Mouse (Mus musculus) forebrain, embryonic 16.5 days (tissue): ENCODE results near the gene Oxld1. TPM values are rescaled to one million over a fixed set of nuclear protein-coding genes. Genes with fewer than 3 reads are reported as not detected.
A peak's percentile ranks its signal among the peaks of the same experiment; 100 is the strongest.

Experiments used
- ATAC-seq: fragments of 200-750 bp; cut with Nextera tagmentation; 2 replicates; pipeline ENCODE4 v1.8.0; 2017; ENCODE audit warnings: mild to moderate bottlenecking, moderate library complexity
- H3K27ac ChIP-seq: fragments of 300-500 bp; sonication (generic); 2 replicates; pipeline ENCODE4 v1.5.1; 2014; ENCODE audit warnings: low read length, control low read depth
- H3K27me3 ChIP-seq: fragments of 300-500 bp; sonication (generic); replicated peaks from 2 replicates; pipeline ENCODE4 v1.6.1; 2014; ENCODE audit warnings: low read length; ENCODE audit not compliant: control insufficient read depth, insufficient read depth
- H3K36me3 ChIP-seq: fragments of 300-500 bp; sonication (generic); 2 replicates; pipeline ENCODE4 v1.6.1; 2014; ENCODE audit not compliant: control insufficient read depth, insufficient read depth
- H3K4me1 ChIP-seq: fragments of 300-500 bp; sonication (generic); replicated peaks from 2 replicates; pipeline ENCODE4 v1.6.1; 2014; ENCODE audit warnings: low read length; ENCODE audit not compliant: control insufficient read depth, insufficient read depth
- H3K4me2 ChIP-seq: fragments of 300-500 bp; sonication (generic); 2 replicates; pipeline ENCODE4 v1.6.1; 2014; ENCODE audit warnings: mild to moderate bottlenecking, low read length, control low read depth
- H3K4me3 ChIP-seq: fragments of 300-500 bp; sonication (generic); replicated peaks from 2 replicates; pipeline ENCODE4 v1.5.1; 2014; ENCODE audit warnings: mild to moderate bottlenecking, low read length, control low read depth
- H3K9ac ChIP-seq: fragments of 300-500 bp; sonication (generic); replicated peaks from 2 replicates; pipeline ENCODE4 v1.6.1; 2014; ENCODE audit warnings: low read depth, low read length, control low read depth
- H3K9me3 ChIP-seq: fragments of 300-500 bp; sonication (generic); 2 replicates; pipeline ENCODE4 v1.6.1; 2016; ENCODE audit warnings: low read length; ENCODE audit not compliant: control insufficient read depth
- WGBS: fragments of 180-500 bp; shearing (Covaris S2); extraction: QIAGEN DNeasy Blood & Tissue Kit; methylation state at CpG from one replicate; pipeline ENCODE4 v1.1.7; 2014; 5-methylcytosine and 5-hydroxymethylcytosine counted together
- polyA plus RNA-seq: library from polyadenylated mRNA; unstranded; fragments of >200 nt; fragmentation: Nextera tagmentation; extraction: Ambion mirVana; gene quantifications from 2 replicates; pipeline ENCODE4 v1.2.1, GENCODE M21; 2015

Gene Oxld1
- polyA plus RNA-seq, 1 experiment from 2014 or later: 9.7 TPM

DNA sequence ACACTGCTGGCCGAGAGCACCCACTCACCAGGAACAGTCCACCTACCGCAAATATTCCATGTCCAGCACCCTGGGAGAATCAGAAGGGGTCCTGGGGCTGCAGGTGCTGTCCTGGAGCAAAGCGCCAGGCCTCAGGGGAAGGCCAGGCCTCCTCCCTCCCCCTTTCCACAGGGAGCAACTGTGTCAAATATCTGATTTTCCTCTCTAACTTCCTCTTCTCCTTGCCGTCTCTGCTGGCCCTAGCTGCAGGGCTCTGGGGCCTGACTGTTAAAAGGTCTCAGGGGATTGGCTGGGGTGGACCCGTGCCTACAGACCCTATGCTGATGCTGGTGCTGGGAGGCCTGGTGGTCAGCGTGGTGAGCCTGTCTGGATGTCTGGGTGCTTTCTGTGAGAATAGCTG, 13.8 kb downstream of the Oxld1 start:
- no peak overlapping the region for H3K4me2 ChIP-seq
- no peaks in the 10 kb centered on the region for H3K4me1 ChIP-seq
- H3K27ac ChIP-seq: no peak overlapping the region
- H3K4me3 ChIP-seq: no peak overlapping the region
- H3K9ac ChIP-seq: no peak overlapping the region
- H3K36me3 ChIP-seq: no peaks in the 10 kb centered on the region
- no peak for ATAC-seq
- WGBS: 83% methylated on average over 6 of the region's 6 CpGs
- no peaks in the 10 kb centered on the region for H3K9me3 ChIP-seq
- no peaks in the 10 kb centered on the region for H3K27me3 ChIP-seq

DNA sequence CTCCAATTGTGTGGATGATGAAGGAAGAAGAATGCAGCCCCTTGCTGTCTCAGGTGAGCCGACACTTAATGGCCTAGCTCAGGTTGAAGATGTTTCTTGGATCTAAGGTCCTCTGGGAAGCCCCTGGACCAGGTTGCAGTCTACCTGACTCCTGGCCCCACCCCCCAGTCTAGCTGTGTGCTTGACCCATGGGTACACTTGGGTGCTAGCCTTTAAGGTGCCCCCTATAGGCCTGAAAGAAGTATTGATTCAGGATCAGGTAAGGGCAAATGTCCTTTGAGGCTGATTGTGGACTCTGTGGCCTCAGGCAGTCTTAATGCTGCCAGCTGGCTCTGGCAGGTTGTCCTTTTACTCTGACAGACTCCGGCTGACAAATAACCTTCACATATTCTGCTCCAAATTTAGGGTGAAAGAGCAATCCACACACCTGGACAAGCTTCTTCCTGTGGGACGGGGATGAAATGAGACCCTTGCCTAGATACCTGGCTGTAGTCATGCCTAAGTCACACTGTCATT, 15.0 kb downstream of the Oxld1 start:
- Histone ChIP-seq H3K9me3 (no peaks in the 10 kb centered on the region), H3K27me3 (no peaks in the 10 kb centered on the region), H3K4me2 (no peak overlapping the region), H3K9ac (no peak overlapping the region), H3K4me3 (no peak overlapping the region), H3K36me3 (no peaks in the 10 kb centered on the region), H3K27ac (no peak overlapping the region), H3K4me1 (no peaks in the 10 kb centered on the region)
- WGBS: 84% methylated on average over 3 of the region's 3 CpGs
- ATAC-seq: no peak

DNA sequence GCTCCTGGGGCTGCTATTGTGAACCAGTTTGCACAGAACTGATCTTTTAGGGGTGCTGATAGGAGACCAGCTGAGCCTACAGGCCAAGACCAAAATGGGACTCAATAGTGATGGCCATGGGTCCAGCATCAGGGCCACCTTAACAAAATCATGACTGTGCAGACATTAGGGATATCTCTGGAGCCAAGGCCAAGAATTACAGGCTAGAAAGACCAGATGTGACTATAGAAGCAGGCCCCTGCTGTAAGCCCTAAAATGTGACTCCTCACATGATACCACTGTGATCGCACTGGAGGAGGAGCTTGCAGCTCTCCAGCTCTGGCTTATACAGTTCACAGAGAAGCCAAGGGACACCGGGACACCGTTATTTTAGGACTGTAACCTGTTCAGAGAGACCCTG, 15.5 kb downstream of the Oxld1 start, which contains the start of gene Tspan10:
Gene Tspan10 (plus strand): TSS at position 301 of the 400 bp plus-strand sequence.
- H3K4me2 ChIP-seq: no peak within 1 kb of the TSS
- WGBS: 82% methylated on average over 3 of the region's 3 CpGs
- H3K4me1 ChIP-seq: no peaks in the 10 kb centered on the region
- no peaks in the 10 kb centered on the region for H3K27me3 ChIP-seq
- H3K36me3 ChIP-seq: no peaks in the 10 kb centered on the region
- H3K9ac ChIP-seq: no peak within 1 kb of the TSS
- ATAC-seq: no peak
- no peak within 1 kb of the TSS for H3K27ac ChIP-seq
- H3K4me3 ChIP-seq: no peak within 1 kb of the TSS
- H3K9me3 ChIP-seq: no peaks in the 10 kb centered on the region

DNA sequence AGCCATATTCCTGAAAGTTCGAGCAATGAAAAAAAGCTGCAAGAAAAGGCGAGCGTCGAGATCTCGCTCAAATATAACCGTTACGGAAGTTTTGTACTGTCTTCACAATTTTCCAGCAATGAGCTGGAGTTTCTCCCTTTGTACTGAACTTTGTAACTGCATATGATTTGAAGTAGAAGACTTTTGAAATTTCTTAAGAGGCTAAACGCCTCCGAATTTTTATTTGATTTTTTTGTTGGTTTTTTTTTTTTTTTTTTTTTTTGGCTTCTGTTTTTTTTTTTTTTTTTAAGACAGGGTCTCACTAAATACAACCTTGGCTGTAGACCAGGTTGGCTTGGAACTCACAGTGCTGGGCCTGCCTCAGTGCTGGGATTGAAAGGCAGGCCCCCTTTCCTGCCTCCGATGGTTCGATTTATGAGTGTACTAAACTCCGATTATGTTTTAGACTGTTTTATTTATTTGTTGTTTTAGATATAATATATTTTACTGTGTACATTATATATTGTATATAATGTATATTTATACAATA, 19.9 kb downstream of the Oxld1 start:
- Histone ChIP-seq H3K36me3 (no peaks in the 10 kb centered on the region; the same call in 1 of the 2 replicates), H3K9me3 (no peaks in the 10 kb centered on the region), H3K4me1 (peaks cover 12% of the 10 kb centered on the region), H3K27ac (no peak overlapping the region), H3K4me3 (peak overlapping the region; percentile 91), H3K9ac (peak overlapping the region; percentile 96), H3K4me2 (peak overlapping the region; percentile 82), H3K27me3 (no peaks in the 10 kb centered on the region)
- no peak for ATAC-seq
- 28% methylated on average over 12 of the region's 12 CpGs for WGBS

GRCm38 (mm10) chr11:120437152-120437856, 20.6 kb downstream of the Oxld1 start, which contains the start of gene Nploc4:
TSS of gene Nploc4 (minus strand) at chr11:120437708.
- peak; percentile 90 for ATAC-seq
- Histone ChIP-seq H3K36me3 (peaks cover 3% of the 10 kb centered on the region), H3K27me3 (no peaks in the 10 kb centered on the region), H3K9me3 (no peaks in the 10 kb centered on the region), H3K4me1 (peaks cover 12% of the 10 kb centered on the region), H3K27ac (peak within 1 kb of the TSS; percentile 62), H3K4me3 (peak within 1 kb of the TSS; percentile 91), H3K4me2 (peak within 1 kb of the TSS; percentile 82), H3K9ac (peak within 1 kb of the TSS; percentile 96)
- 0% methylated on average over 60 of the region's 77 CpGs for WGBS

DNA sequence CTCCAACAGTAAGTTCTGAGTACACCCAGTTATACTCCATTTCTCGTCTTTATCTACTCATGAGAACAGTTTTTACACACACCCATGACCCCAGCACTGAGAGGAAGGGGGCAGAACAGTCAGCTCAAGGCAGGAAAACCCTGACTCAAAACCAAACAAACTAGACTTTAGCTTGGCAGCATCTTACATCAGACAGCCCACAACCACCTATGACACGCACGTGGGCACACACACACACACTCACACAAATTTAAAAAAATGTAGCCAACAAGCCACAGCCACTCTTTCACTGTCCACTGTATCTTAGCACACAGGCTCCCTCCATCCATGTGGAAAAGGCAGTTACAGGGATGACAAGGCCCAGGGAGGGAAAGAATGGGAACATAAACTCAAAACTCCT, 31.1 kb downstream of the Oxld1 start:
- Histone ChIP-seq H3K4me1 (no peaks in the 10 kb centered on the region), H3K4me3 (no peak overlapping the region), H3K36me3 (peaks cover 26% of the 10 kb centered on the region), H3K4me2 (no peak overlapping the region), H3K27me3 (no peaks in the 10 kb centered on the region), H3K9me3 (no peaks in the 10 kb centered on the region), H3K9ac (no peak overlapping the region), H3K27ac (no peak overlapping the region)
- 94% methylated on average over 3 of the region's 3 CpGs for WGBS
- no peak for ATAC-seq

DNA sequence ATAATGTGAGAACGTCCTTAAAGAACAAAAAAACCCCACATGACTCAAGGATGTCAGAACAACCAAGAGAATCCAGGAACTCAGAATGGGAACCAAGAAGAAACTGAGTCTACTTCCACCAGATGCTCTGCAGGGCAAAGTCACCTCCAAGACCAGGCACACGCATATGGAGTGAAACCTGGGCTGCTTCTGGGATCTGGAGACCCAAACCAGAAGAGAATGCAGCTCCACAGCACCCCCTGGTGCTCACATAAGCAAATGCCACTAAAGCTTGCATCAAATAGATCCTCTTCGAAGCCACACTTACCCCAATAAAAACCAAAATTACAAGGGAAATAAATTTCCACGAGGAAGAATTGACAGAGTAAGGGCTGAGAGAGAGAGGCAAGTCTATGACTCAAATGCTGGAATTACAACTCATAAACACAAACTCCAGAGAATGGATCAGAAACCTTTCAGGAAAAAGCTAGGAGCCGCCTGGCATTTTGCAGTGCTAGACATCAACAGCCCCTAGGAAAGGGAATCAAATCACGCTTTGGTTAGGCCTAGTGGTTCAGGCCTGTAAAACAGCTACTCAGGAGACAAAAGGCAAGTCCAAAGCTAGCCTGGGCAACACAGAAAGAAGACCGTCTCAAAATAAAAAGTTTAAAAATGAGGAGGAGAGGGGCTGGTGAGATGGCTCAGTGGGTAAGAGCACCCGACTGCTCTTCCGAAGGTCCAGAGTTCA, 34.1 kb downstream of the Oxld1 start:
- Histone ChIP-seq H3K9me3 (no peaks in the 10 kb centered on the region), H3K36me3 (peaks cover 28% of the 10 kb centered on the region), H3K4me2 (no peak overlapping the region), H3K9ac (no peak overlapping the region), H3K27ac (no peak overlapping the region), H3K4me1 (no peaks in the 10 kb centered on the region), H3K27me3 (no peaks in the 10 kb centered on the region), H3K4me3 (no peak overlapping the region)
- 68% methylated on average over 9 of the region's 9 CpGs for WGBS
- ATAC-seq: no peak

DNA sequence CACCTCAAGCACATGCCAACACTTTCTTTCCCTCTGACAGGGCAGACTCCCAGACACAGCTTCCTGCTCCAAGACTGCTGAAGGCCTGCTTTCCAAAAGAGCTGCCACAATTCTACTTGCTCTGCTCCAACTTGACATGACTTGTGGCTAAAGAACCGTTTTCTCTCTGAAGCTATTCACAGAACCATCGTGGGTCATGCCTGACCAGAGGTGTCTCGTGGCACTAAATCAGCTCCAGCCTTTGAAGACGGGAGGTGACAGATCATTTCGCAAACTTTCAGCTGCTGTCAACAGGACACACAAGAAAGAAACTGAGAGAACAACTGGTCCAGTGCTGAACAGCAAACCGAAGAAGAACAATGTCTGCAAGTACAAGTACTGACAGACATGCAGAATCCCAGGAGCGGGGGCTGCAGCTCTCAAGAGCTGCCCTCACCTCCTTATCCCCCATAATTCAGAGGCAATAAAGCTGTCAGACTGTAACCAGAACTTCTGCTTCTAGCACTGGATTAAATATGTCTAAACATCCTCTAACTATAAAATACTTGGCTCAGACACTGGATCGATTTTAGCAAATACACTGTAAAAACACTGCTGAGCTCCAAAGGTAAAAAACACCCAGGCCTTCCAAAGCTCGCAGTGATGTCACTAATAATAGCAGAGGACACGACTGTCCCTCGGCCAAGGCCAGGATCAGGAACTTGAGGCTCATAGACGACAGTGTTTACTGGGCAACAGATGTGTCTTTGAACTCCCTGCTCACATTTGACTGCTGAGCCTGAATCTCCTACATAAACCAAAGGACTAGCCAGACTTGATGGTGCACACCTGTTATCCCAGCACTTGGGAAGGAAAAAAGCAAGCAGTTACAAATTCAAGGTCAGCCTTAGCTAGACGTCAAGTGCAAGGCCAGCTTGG, 35.0 kb downstream of the Oxld1 start:
- no peaks in the 10 kb centered on the region for H3K27me3 ChIP-seq
- H3K4me1 ChIP-seq: no peaks in the 10 kb centered on the region
- no peak overlapping the region for H3K4me3 ChIP-seq
- H3K4me2 ChIP-seq: no peak overlapping the region
- H3K36me3 ChIP-seq: peaks cover 28% of the 10 kb centered on the region
- no peak overlapping the region for H3K27ac ChIP-seq
- H3K9ac ChIP-seq: no peak overlapping the region
- no peaks in the 10 kb centered on the region for H3K9me3 ChIP-seq
- no peak for ATAC-seq
- 88% methylated on average over 13 of the region's 13 CpGs for WGBS
